Mouse (Mus musculus): ENCODE measurements at regions not wholly inside any gene's neighbourhood (a gene's known extent, or its start where the extent isn't known, plus 50 kb on each side); places are given as distances from the start of the nearest gene placed in this dataset.
A peak's percentile ranks its signal among the peaks of the same experiment; 100 is the strongest.

GRCm38 (mm10) chr1:105116231-105116630 is 240.3 kb downstream of the Rnf152 start:
- DNase-seq: no peak

- no peak for DNase-seq
Measured at GRCm38 (mm10) chr1:105115391-105115790, 241.1 kb downstream of the Rnf152 start.

GRCm38 (mm10) chr1:105114835-105115234 is 241.7 kb downstream of the Rnf152 start:
- no peak for DNase-seq

GRCm38 (mm10) chr1:105112762-105113525 is 243.6 kb downstream of the Rnf152 start:
- no peak for DNase-seq

- DNase-seq: no peak
Measured at GRCm38 (mm10) chr1:105111236-105111635, 245.3 kb downstream of the Rnf152 start.

GRCm38 (mm10) chr1:105110581-105111210 is 245.8 kb downstream of the Rnf152 start:
- no peak for DNase-seq

- peak; percentile 50 for DNase-seq
Measured at GRCm38 (mm10) chr1:105107836-105108235, 248.7 kb downstream of the Rnf152 start.

GRCm38 (mm10) chr1:105107257-105107656 is 249.3 kb downstream of the Rnf152 start:
- DNase-seq: no peak

GRCm38 (mm10) chr1:105105211-105105610 is 251.3 kb downstream of the Rnf152 start:
- DNase-seq: no peak

- no peak for DNase-seq
Measured at GRCm38 (mm10) chr1:105095091-105095490, 261.4 kb downstream of the Rnf152 start.

GRCm38 (mm10) chr1:105094500-105094899 is 262.0 kb downstream of the Rnf152 start:
- no peak for DNase-seq

- no peak for DNase-seq
Measured at GRCm38 (mm10) chr1:105093875-105094274, 262.6 kb downstream of the Rnf152 start.

- DNase-seq: no peak
Measured at GRCm38 (mm10) chr1:105093012-105093411, 263.5 kb downstream of the Rnf152 start.

- DNase-seq: peak; percentile 70
Measured at GRCm38 (mm10) chr1:105092309-105092904, 264.1 kb downstream of the Rnf152 start.

GRCm38 (mm10) chr1:105088765-105089520 is 267.6 kb downstream of the Rnf152 start:
- DNase-seq: no peak

GRCm38 (mm10) chr1:105087623-105088022 is 268.9 kb downstream of the Rnf152 start:
- no peak for DNase-seq

GRCm38 (mm10) chr1:105084556-105084955 is 272.0 kb downstream of the Rnf152 start:
- DNase-seq: no peak

GRCm38 (mm10) chr1:105083551-105084103 is 272.9 kb downstream of the Rnf152 start:
- no peak for DNase-seq

GRCm38 (mm10) chr1:105082823-105083550 is 273.5 kb downstream of the Rnf152 start:
- DNase-seq: no peak

GRCm38 (mm10) chr1:105081942-105082341 is 274.6 kb downstream of the Rnf152 start:
- peak; percentile 45 for DNase-seq

GRCm38 (mm10) chr1:105079437-105079836 is 277.1 kb downstream of the Rnf152 start:
- no peak for DNase-seq

- DNase-seq: no peak
Measured at GRCm38 (mm10) chr1:105075728-105076127, 280.8 kb downstream of the Rnf152 start.
